Mouse (Mus musculus) hindbrain, postnatal 0 days (tissue): ENCODE data around the gene Dst. TPM values are rescaled to one million over a fixed set of nuclear protein-coding genes. Genes with fewer than 3 reads are reported as not detected.

ENCODE experiments used
- ATAC-seq: fragments of 200-750 bp; cut with Nextera tagmentation; 2 replicates; pipeline ENCODE4 v1.8.0; 2017; ENCODE audit warnings: mild to moderate bottlenecking, moderate TSS enrichment, moderate library complexity
- DNase-seq: peaks from one replicate; pipeline ENCODE4 v3.0.0-alpha.2; 2015; ENCODE audit warnings: low spot score
- H3K27ac ChIP-seq: fragments of 300-500 bp; sonication (generic); 2 replicates; pipeline ENCODE4 v1.5.1; 2014; ENCODE audit warnings: mild to moderate bottlenecking
- H3K27me3 ChIP-seq: fragments of 300-500 bp; sonication (generic); 2 replicates; pipeline ENCODE4 v1.6.1; 2014; ENCODE audit warnings: low read length, mixed read lengths; ENCODE audit not compliant: insufficient read depth
- H3K36me3 ChIP-seq: fragments of 300-500 bp; sonication (generic); 2 replicates; pipeline ENCODE4 v1.6.1; 2014; ENCODE audit warnings: low read length, mixed read lengths; ENCODE audit not compliant: insufficient read depth
- H3K4me1 ChIP-seq: fragments of 300-500 bp; sonication (generic); 2 replicates; pipeline ENCODE4 v1.6.1; 2014; ENCODE audit warnings: antibody characterized with exemption, low read length, mixed read lengths; ENCODE audit not compliant: insufficient read depth
- H3K4me2 ChIP-seq: fragments of 300-500 bp; sonication (generic); 2 replicates; pipeline ENCODE4 v1.6.1; 2014; ENCODE audit warnings: low read depth, mild to moderate bottlenecking, low read length, moderate library complexity, mixed read lengths
- H3K4me3 ChIP-seq: fragments of 300-500 bp; sonication (generic); 2 replicates; pipeline ENCODE4 v1.5.1; 2014; ENCODE audit warnings: low read length
- H3K9ac ChIP-seq: fragments of 300-500 bp; sonication (generic); replicated peaks from 2 replicates; pipeline ENCODE4 v1.6.1; 2014; ENCODE audit warnings: mild to moderate bottlenecking, low read length, moderate library complexity, mixed read lengths
- H3K9me3 ChIP-seq: fragments of 300-500 bp; sonication (generic); 2 replicates; pipeline ENCODE4 v1.6.1; 2016; ENCODE audit warnings: low read length, mixed read lengths
- CTCF ChIP-seq: IDR thresholded peaks from 2 replicates; pipeline ENCODE4 v1.5.1; 2016; ENCODE audit warnings: antibody characterized with exemption, control low read depth, low read depth
- whole genome bisulfite sequencing: fragments of 180-500 bp; shearing (Covaris S2); extraction: QIAGEN DNeasy Blood & Tissue Kit; methylation state at CpG from one replicate; pipeline ENCODE4 v1.1.7; 2014; 5-methylcytosine and 5-hydroxymethylcytosine counted together
- polyA plus RNA-seq: library from polyadenylated mRNA; unstranded; fragments of >200 nt; fragmentation: Nextera tagmentation; extraction: Ambion mirVana; gene quantifications from 2 replicates; pipeline ENCODE4 v1.2.1, GENCODE M21; 2015
- total RNA-seq: library from RNA; depleted of rRNA; stranded (reverse); fragments of >200 nt; gene quantifications from 2 replicates; pipeline ENCODE4 v1.2.3, GENCODE M21; 2014

Dst gene
- total and polyA plus RNA-seq, 2 experiments from 2014 or later: 33.0 to 155 TPM

- TF ChIP-seq CTCF: no peak
- H3K27ac ChIP-seq: no peak overlapping the region
- no peaks in the 10 kb centered on the region for H3K27me3 ChIP-seq
- H3K9me3 ChIP-seq: no peaks in the 10 kb centered on the region
- H3K36me3 ChIP-seq: no peaks in the 10 kb centered on the region
- WGBS: 80% methylated on average over 5 of the region's 5 CpGs
- ATAC-seq (no peak), DNase-seq (no peak)
- H3K9ac ChIP-seq: no peak overlapping the region
- H3K4me2 ChIP-seq: no peak overlapping the region
- no peak overlapping the region for H3K4me3 ChIP-seq
- 0 out of 2 replicates have a peak, but pooled peaks cover 3% of the 10 kb centered on the region for H3K4me1 ChIP-seq
These were observed 215.3 kb downstream of the Dst start for GRCm38 (mm10) chr1:34123334-34123733.

GRCm38 (mm10) chr1:34124376-34124775, 216.4 kb downstream of the Dst start:
- Histone ChIP-seq H3K9ac (no peak overlapping the region), H3K4me1 (0 out of 2 replicates have a peak, but pooled peaks cover 3% of the 10 kb centered on the region), H3K27me3 (no peaks in the 10 kb centered on the region), H3K27ac (no peak overlapping the region), H3K4me2 (no peak overlapping the region), H3K9me3 (no peaks in the 10 kb centered on the region), H3K36me3 (no peaks in the 10 kb centered on the region), H3K4me3 (no peak overlapping the region)
- 81% methylated on average over 7 of the region's 7 CpGs for WGBS
- no peak for TF ChIP-seq CTCF
- ATAC-seq (no peak), DNase-seq (no peak)

GRCm38 (mm10) chr1:34125148-34125547, 217.1 kb downstream of the Dst start:
- ATAC-seq (no peak), DNase-seq (no peak)
- no peaks in the 10 kb centered on the region for H3K9me3 ChIP-seq
- no peak overlapping the region for H3K4me2 ChIP-seq
- H3K27ac ChIP-seq: no peak overlapping the region
- 82% methylated on average over 5 of the region's 5 CpGs for WGBS
- no peak overlapping the region for H3K4me3 ChIP-seq
- no peak overlapping the region for H3K9ac ChIP-seq
- H3K36me3 ChIP-seq: no peaks in the 10 kb centered on the region
- H3K27me3 ChIP-seq: no peaks in the 10 kb centered on the region
- H3K4me1 ChIP-seq: no peaks in the 10 kb centered on the region
- TF ChIP-seq CTCF: no peak

GRCm38 (mm10) chr1:34127714-34128474, 219.9 kb downstream of the Dst start:
- Histone ChIP-seq H3K4me1 (no peaks in the 10 kb centered on the region), H3K9ac (no peak overlapping the region)
- WGBS: 60% methylated on average over 15 of the region's 15 CpGs

GRCm38 (mm10) chr1:34128796-34129195, 220.8 kb downstream of the Dst start:
- ATAC-seq: no peak

More at GRCm38 (mm10) chr1:34127714-34128474, 219.9 kb downstream of the Dst start:
- DNase-seq (no peak), ATAC-seq (no peak)
- Histone ChIP-seq H3K27me3 (no peaks in the 10 kb centered on the region), H3K4me2 (no peak overlapping the region), H3K27ac (no peak overlapping the region), H3K9me3 (no peaks in the 10 kb centered on the region), H3K36me3 (no peaks in the 10 kb centered on the region), H3K4me3 (no peak overlapping the region)
- TF ChIP-seq CTCF: no peak

GRCm38 (mm10) chr1:34129691-34130090, 221.7 kb downstream of the Dst start:
- H3K27ac ChIP-seq: no peak overlapping the region
- no peaks in the 10 kb centered on the region for H3K27me3 ChIP-seq
- 70% methylated on average over 9 of the region's 9 CpGs for WGBS
- DNase-seq (no peak), ATAC-seq (no peak)
- H3K4me3 ChIP-seq: no peak overlapping the region
- no peaks in the 10 kb centered on the region for H3K36me3 ChIP-seq
- H3K4me1 ChIP-seq: no peaks in the 10 kb centered on the region
- TF ChIP-seq CTCF: no peak
- H3K9ac ChIP-seq: no peak overlapping the region
- no peaks in the 10 kb centered on the region for H3K9me3 ChIP-seq
- no peak overlapping the region for H3K4me2 ChIP-seq

More at GRCm38 (mm10) chr1:34128796-34129195, 220.8 kb downstream of the Dst start:
- TF ChIP-seq CTCF: no peak
- WGBS: 83% methylated on average over 2 of the region's 2 CpGs
- Histone ChIP-seq H3K4me2 (no peak overlapping the region), H3K4me3 (no peak overlapping the region), H3K27ac (no peak overlapping the region), H3K27me3 (no peaks in the 10 kb centered on the region), H3K4me1 (no peaks in the 10 kb centered on the region), H3K36me3 (no peaks in the 10 kb centered on the region), H3K9me3 (no peaks in the 10 kb centered on the region), H3K9ac (no peak overlapping the region)
- DNase-seq: no peak

- no peak for DNase-seq
These were observed 222.8 kb downstream of the Dst start for GRCm38 (mm10) chr1:34130804-34131203.

More at GRCm38 (mm10) chr1:34130804-34131203, 222.8 kb downstream of the Dst start:
- no peak for ATAC-seq
- Histone ChIP-seq H3K4me1 (no peaks in the 10 kb centered on the region), H3K9ac (no peak overlapping the region), H3K36me3 (no peaks in the 10 kb centered on the region; the same call in 1 of the 2 replicates), H3K4me3 (no peak overlapping the region), H3K9me3 (no peaks in the 10 kb centered on the region), H3K4me2 (no peak overlapping the region), H3K27ac (no peak overlapping the region), H3K27me3 (no peaks in the 10 kb centered on the region)
- WGBS: 53% methylated on average over 10 of the region's 10 CpGs
- no peak for TF ChIP-seq CTCF
